Mouse (Mus musculus) adipocyte (in vitro differentiated cells): ENCODE data around the gene Rps8.
A peak's percentile ranks its signal among the peaks of the same experiment; 100 is the strongest.

Experiments used
- DNase-seq: peaks from one replicate; pipeline ENCODE4 v3.0.0-alpha.2; 2016; ENCODE audit warnings: low spot score

The Rps8 gene

DNA sequence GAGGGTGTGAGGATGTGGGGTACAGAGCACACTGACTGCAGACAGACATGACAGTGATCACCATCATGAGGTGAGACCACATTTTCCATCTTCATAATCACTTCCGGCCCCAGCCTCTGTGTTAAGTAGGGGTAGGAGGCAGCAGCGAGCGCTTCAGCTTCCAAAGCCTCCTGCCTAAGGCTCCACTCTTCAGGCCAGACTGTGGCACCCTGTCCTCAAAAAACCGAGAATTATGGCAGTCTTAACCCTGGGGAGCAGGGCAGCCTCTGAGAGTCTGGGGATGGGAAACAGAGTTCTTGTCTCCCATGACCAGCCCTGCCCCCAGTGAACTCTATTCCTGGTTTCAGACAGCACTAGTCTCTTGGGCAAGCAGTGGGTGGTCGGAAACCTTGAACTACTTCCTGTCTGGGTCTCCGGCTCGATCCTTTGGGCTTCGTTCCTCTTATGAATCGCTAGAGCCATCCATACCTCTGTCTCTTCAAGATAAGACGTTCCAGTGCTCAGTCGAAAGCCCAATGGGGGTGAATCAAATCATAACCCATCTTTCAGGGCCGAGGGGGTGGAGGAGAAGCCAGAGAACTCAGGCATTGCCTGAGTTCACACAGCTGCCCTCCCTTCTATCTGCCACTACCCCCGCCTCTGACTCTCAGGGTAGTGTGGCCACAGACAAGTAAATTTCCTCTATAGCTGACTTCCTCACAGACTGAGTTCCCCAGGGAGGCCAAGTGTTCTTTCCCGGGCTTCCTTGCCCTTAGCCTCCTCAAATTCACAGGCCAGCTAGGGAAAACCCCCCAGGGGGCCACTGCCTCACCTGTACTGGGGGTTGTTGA, 31.3 kb downstream of the Rps8 start:
- DNase-seq: peak; percentile 73

DNA sequence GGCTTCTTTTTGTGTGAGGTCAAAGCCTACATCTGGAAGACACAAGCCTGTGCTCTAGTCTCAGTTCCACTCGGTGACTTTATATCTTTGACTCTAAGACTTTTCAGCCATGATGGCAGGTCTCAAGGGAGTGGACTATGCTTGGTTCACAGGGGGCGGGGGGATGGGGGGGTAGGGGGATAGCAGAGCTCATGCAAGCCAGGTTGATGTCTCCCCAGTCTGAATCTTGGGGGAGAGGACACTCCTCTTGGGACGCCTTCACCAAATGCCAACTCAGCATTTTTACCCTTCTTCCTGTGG, 31.9 kb downstream of the Rps8 start:
- DNase-seq: no peak

DNA sequence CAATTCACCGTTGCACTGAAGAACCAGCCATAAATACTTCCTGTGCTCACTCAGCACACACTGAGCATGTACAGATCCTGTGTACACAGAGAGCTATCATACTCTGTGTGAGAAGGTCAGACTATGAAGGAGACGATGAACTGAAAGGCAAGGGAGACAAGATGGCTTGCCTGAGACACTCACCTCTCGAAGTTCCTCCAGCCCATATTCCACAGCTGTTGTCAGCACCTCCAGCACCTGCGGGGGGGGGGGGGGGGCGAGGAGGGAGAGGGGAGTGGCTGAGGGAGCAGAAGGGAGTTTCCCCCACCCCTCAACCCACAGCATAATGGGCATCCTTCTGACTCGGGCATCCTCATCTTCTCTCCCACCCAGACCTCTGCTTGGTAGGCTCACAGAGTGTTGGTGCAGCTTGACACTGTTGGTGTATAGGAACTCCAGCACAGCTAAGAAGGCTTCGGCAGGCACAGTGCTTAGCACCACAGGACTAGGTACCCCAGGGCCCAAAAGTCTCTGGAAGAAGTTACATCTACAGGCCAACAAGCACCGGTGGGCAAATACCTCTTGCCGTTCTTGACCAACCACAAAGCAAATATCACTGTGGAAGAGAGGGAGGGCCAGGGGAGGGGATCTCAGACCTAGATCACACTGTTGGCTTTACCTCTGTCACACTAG, 32.4 kb downstream of the Rps8 start:
- DNase-seq: no peak

DNA sequence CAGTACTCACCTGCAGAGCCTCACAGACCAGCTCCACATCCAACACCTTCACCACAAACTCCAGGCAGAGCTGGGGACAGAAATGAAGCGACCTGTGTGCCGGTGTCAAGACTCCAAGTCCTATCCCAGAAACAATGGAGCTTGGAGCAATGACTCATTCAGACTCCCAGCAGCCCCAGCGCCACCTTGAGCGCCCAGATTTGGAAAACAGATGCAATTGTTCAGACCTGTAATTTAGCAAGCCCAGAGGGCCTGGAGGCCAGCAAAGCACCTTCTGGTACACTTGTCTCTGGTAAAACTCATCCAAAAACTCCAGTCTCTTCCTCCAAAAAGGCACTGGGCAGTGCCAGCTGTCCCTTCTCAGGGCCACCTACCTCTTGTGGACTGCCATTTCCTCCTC, 33.8 kb downstream of the Rps8 start:
- no peak for DNase-seq

DNA sequence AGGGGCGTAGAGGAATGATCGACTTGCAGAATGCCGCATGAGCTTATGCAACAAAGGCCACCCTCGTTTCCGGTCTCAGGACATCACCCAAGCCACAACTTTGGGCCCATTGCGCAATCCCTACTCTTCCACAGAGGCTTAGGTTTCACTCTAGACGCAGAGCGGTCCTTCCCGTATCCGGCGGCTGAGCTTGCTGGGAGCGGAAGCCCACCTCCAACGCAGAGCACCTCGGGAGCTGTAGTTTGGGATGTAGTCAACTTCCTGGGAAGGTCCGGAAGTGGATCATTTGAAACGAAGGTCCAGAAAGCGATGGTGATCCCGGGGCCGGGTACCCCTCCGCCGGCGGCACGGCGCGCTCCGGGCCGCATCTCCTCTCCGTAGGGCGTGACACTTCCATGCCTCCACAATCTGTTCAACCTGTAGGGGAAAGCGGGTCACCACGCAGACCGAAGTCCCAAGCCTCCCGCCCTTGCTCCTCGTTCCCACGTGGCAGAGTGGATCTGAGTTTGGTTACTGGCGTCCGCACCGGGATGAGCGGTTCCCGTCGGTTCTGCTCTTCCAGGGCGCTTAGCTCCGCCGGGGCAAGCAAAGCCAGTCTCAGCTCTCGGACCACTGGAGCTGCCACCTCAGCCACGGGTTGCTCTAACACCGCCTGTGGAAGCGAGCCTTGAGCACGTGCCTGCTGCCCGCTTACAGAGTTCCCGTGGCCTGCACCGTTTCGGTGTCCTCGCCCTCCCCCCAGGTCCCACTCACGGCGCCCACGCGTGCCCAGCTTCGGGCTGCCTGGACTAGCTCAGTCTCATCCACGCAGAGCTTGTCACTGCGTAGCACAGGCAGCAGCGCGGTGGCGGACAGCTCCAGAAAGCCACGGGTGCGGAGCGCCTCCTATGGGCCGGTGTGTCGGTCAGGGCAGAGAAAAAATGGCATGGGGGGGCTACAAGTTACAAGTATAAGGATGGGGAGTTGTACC, 35.3 kb downstream of the Rps8 start:
- peak; percentile 99 for DNase-seq

DNA sequence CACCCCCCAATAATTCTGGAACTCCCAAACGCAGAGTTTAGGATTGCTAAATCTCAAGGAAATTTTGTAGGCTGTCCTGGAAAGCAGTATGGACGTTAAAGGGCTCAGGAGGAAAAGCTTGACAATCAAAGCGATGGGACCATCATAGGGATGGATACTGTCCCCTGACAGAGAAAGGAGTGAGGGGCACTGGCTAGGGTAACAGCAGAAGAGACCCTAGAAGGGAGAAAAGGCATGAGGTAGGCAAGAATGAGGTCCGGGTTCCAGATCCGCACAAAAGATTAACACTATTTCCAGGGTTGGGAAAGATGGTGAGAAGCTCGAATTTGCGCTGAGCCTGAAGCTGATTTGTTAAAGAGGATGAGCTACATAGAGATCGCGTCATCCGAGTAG, 36.0 kb downstream of the Rps8 start:
- no peak for DNase-seq

DNA sequence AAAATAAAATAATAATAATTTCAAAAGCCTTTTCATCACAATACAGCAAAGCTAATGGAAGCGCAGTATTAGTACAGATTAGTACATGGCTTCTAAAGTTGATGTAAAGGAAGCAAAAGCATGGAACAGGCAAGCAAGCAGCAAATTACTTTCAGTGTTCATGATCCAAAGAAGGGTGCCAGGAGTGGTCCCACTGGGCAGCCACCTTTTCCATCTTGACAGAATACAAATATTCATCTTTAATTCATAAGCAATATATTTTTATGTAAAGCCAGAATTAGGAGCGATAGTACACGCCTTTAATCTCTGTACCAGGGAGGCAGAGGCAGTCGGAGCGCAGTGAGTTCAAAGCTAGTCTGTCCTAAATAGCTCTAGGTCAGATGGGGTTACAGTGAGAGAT, 36.4 kb downstream of the Rps8 start:
- no peak for DNase-seq

DNA sequence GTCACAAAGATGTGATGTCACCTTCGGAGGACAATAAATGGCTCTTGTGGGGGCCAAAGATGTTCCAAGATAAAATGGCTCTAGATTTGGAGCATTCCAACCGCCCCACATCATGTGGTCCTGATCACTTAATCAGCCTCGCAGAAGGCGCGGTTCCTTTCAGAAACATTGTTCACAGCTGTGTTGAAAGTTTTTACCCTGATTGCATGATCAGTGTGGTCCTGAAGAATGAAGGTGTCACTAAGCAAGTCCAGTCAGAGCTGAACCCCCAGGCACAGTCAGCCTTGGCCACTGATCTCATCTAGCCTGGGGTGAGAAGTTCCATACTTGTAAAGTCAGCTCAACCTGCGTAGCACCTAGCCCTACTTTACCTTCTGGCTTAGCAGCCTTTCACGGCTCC, 38.1 kb downstream of the Rps8 start:
- DNase-seq: no peak

DNA sequence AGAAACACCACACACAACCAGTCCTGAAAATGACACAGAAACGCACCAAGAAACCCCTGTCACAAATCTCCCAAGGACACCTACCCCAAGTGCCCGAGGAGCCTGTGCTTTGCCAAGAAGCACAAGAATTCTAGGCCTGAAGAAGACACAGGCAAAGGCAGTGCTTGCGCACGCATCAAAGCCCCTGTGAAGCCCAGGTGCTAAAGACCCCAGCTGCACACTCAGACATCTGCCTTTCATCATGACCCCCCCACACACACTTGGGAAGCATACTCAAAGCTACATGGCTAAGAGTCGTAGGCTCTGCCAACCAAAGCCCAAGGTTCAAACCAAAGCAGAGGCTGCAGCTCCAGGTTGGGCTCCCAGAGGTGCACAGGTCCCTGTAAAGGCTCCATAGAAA, 40.5 kb downstream of the Rps8 start:
- no peak for DNase-seq

DNA sequence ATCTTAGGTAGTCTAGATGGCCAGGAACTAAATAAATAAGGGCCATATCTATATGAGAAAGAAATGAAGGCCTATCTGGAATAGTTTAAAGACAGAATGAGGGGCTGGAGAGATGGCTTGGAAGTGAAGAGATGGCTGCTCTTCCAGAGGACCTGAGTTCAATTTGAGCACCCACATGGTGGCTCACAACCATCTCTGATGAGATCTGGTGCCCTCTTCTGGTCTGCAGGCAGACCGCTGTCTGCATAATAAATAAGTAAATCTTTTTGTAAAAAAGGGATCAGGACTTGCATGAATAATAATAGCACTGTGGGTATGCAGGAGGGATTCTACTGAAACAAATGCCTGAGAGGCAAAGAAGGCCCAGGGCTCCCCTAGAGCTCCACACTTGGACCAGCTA, 42.8 kb downstream of the Rps8 start:
- no peak for DNase-seq

DNA sequence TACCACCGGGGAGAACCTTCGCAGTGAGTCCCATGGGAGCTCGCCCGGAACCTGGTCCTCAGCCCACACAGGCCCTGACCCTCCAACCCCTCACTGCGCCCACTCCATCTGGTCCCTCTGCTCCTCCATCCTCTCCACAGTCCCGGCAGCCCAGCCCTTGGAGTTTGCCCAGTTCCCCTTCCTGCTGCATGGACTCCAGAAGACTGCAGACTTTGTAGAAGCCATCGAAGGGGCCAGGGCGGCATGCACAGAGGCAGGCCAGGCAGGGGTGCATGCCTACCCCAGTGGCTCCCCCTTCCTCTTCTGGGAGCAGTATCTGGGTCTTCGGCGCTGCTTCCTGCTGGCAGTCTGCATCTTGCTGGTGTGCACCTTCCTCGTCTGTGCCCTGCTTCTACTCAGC, 45.1 kb downstream of the Rps8 start:
- DNase-seq: no peak

DNA sequence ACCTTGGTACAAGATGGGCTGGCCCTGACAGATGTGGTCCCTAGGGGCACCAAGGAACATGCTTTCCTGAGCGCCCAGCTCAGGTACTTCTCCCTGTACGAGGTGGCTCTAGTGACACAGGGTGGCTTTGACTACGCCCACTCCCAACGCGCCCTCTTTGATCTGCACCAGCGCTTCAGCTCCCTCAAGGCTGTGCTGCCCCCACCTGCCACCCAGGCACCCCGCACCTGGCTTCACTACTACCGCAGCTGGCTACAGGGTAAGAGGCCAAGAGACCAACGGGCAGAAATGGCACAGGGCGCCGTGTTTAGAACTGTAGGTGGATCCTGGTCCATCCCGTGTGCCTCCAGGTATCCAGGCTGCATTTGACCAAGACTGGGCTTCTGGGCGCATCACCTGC, 45.8 kb downstream of the Rps8 start:
- DNase-seq: no peak

DNA sequence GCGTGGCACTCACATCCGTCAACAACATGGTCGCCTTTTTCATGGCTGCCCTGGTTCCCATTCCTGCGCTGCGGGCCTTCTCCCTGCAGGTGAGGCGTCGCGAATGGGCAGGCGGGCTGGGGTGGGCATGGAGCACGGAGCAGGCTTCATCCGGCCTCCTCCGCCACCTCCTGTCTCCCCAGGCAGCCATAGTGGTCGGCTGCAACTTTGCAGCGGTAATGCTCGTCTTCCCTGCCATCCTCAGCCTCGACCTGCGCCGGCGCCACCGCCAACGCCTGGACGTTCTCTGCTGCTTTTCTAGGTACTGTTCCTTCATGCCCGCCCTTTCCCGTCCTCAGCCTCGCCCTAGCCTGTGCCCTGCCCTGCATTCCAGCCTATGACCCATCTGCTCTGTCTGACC, 46.7 kb downstream of the Rps8 start:
- DNase-seq: no peak

DNA sequence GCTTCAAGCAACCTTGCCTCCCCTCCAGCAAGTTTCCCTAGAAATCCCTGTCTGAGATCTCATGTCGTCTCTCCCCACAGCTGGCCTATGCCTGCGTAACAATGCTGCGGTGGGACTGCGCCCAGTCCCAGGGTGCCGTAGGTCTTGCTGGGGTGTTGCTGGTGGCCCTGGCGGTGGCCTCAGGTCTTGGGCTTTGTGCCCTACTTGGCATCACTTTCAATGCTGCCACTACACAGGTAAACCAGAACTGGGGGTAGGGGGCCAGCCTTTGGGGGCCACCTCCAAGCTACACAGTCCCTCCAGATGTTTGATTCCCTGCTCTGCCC, 47.6 kb downstream of the Rps8 start:
- no peak for DNase-seq

DNA sequence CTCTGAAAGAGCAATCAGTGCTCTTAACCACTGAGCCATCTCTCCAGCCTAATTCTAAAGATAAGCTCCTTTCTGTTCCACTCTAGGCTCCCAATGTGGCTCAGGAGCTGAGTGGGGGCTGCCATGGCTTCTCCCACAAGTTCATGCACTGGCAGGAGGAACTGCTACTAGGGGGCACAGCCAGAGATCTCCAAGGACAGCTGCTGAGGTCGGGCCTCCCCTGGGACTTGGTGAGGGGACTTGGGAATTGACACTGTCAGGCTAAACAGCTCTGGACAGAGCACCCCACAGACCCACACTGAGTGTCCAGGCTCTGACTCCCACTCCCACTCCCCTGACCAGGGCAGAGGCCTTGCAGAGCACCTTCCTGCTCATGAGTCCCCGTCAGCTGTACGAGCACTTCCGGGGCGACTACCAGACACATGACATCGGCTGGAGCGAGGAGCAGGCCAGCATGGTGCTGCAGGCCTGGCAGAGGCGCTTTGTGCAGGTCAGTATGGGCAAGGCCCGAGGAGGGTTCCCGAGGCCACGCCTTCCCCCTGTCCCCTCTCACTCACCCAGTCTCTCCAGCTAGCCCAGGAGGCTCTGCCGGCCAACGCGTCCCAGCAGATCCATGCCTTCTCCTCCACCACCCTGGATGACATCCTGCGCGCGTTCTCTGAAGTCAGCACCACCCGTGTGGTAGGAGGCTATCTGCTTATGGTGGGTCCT, 48.1 kb downstream of the Rps8 start:
- no peak for DNase-seq

DNA sequence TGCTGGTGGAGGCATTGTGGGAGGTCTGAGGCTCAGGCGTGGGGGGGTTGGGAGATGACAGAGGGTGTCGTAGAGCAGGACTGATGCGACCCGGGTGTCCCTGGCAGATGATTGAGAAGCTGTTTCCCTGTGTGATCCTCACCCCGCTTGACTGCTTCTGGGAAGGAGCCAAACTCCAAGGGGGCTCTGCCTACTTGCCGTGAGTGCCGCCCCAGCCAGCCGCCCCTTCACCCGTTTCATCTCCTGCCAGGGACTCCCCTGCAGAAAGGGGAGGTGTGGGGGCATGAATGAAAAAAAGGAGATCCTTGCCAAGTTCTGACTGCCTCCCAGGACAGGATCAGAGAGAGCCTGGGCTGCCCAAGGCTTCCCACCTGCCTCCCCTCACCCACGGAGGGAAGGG, 50.9 kb downstream of the Rps8 start:
- DNase-seq: no peak

DNA sequence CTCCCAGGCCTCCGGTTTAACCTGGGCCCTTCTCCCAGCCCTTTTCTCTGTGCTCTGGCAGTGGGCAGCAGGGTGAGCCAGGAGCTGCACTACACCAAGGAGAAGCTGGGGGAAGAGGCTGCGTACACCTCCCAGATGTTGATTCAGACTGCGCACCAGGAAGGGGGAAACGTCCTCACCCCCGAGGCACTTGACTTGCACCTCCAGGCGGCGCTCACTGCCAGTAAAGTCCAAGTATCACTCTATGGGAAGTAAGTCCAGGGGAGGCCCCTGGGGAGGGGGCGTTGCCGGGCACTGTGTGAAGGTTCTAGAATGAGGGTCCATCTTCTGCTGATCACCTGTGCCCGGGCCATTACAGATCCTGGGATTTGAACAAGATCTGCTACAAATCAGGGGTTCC, 51.4 kb downstream of the Rps8 start:
- DNase-seq: no peak
